Mouse (Mus musculus) hindbrain, embryonic 13.5 days (tissue): ENCODE data around the gene Prss53. TPM values are rescaled to one million over a fixed set of nuclear protein-coding genes. Genes with fewer than 3 reads are reported as not detected.

Source experiments
- ATAC-seq: fragments of 200-750 bp; cut with Nextera tagmentation; 2 replicates; pipeline ENCODE4 v1.8.0; 2017; ENCODE audit warnings: moderate TSS enrichment; ENCODE audit not compliant: low FRiP score
- H3K27ac ChIP-seq: fragments of 300-500 bp; sonication (generic); 2 replicates; pipeline ENCODE4 v1.5.1; 2015; ENCODE audit warnings: inconsistent platforms, mild to moderate bottlenecking, moderate library complexity
- H3K27me3 ChIP-seq: fragments of 300-500 bp; sonication (generic); 2 replicates; pipeline ENCODE4 v1.6.1; 2015; ENCODE audit warnings: mild to moderate bottlenecking, inconsistent platforms
- H3K36me3 ChIP-seq: fragments of 300-500 bp; sonication (generic); 2 replicates; pipeline ENCODE4 v1.6.1; 2015; ENCODE audit warnings: mild to moderate bottlenecking, inconsistent platforms
- H3K4me1 ChIP-seq: fragments of 300-500 bp; sonication (generic); replicated peaks from 2 replicates; pipeline ENCODE4 v1.6.1; 2015; ENCODE audit warnings: inconsistent platforms
- H3K4me2 ChIP-seq: fragments of 300-500 bp; sonication (generic); 2 replicates; pipeline ENCODE4 v1.6.1; 2015; ENCODE audit warnings: inconsistent platforms, mild to moderate bottlenecking, moderate library complexity
- H3K4me3 ChIP-seq: fragments of 300-500 bp; sonication (generic); 2 replicates; pipeline ENCODE4 v1.5.1; 2015; ENCODE audit warnings: mild to moderate bottlenecking, inconsistent platforms
- H3K9ac ChIP-seq: fragments of 300-500 bp; sonication (generic); 2 replicates; pipeline ENCODE4 v1.6.1; 2015; ENCODE audit warnings: mild to moderate bottlenecking, inconsistent platforms
- H3K9me3 ChIP-seq: fragments of 300-500 bp; sonication (generic); 2 replicates; pipeline ENCODE4 v1.6.1; 2016; ENCODE audit warnings: inconsistent platforms
- WGBS: fragments of 180-500 bp; shearing (Covaris S2); methylation state at CpG from one replicate; pipeline ENCODE4 v1.1.7; 2015; 5-methylcytosine and 5-hydroxymethylcytosine counted together
- polyA plus RNA-seq: library from polyadenylated mRNA; unstranded; fragments of >200 nt; fragmentation: Nextera tagmentation; extraction: Ambion mirVana; gene quantifications from 2 replicates; pipeline ENCODE4 v1.2.1, GENCODE M21; 2015

Prss53 gene
- polyA plus RNA-seq = 0.58 and 0.82 TPM in 2 replicates

DNA sequence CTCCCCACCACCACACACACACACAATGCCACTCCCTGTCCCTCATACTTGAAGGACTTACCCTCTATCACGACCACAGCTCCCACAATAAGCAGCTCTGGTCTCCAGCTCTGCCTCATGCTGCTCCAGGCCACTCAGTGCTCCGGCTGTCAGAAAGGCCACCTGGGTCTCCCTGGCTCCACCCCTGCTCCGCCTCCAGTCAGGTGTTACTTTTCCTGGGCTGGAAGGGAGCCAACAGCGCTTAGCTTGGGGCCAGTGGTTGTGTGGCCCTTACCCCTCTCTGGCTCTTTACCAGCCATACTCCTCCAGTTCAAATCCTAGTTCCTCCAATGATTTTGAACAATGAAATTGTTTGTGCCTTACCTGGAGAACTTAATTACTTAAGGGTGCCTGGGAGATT is at the start of gene Prss53:
TSS of gene Prss53 (minus strand) at position 173 of the 400 bp plus-strand sequence.
- Histone ChIP-seq H3K9ac (0 out of 2 replicates have a peak within 1 kb of the TSS, but pooled peaks have one; percentile 8), H3K4me1 (peaks cover 14% of the 10 kb centered on the region), H3K36me3 (peaks cover 64% of the 10 kb centered on the region)

GRCm38 (mm10) chr7:127936216-127936884 is 45.6 kb upstream of the Prss53 start:
- Histone ChIP-seq H3K4me3 (peak overlapping the region; percentile 74), H3K9ac (peak overlapping the region; percentile 84), H3K36me3 (no peaks in the 10 kb centered on the region), H3K27me3 (peaks cover 9% of the 10 kb centered on the region; the same call in 1 of the 2 replicates), H3K4me1 (peaks cover 19% of the 10 kb centered on the region), H3K27ac (peak overlapping the region; percentile 83), H3K4me2 (peak overlapping the region; percentile 80), H3K9me3 (no peaks in the 10 kb centered on the region)
- WGBS = 57% methylated on average over 18 of the region's 18 CpGs
- ATAC-seq = peak; percentile 8; the same call in 1 of the 2 replicates

More for the DNA sequence above, at the start of gene Prss53:
- no peaks in the 10 kb centered on the region for H3K9me3 ChIP-seq
- no peak within 1 kb of the TSS for H3K27ac ChIP-seq
- no peak for ATAC-seq
- no peak within 1 kb of the TSS for H3K4me2 ChIP-seq
- 39% methylated on average over 4 of the region's 4 CpGs for WGBS
- no peaks in the 10 kb centered on the region for H3K27me3 ChIP-seq
- no peak within 1 kb of the TSS for H3K4me3 ChIP-seq

DNA sequence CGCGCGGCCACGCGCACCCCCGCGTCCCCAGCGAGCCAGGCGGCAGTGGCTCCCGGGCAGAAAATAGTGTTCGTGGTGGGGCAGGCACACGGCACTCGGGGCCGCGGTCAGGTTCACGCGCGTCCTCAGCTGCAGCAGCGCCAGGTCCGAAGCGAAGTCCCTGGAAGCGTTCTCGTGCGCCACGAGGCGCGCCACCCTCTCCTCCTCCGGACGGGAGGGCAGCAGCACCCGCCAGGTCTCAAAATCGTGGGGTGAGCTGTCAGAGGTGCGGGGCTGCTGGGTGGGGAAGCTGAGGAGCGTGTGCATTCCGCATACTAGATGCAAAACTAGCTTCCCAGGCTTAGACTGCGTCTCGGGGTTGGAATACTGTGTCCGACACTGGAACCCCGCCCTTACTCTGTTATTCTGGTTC is 45.0 kb upstream of the Prss53 start:
- Histone ChIP-seq H3K27ac (peak overlapping the region; percentile 83), H3K4me3 (peak overlapping the region; percentile 74), H3K9me3 (no peaks in the 10 kb centered on the region), H3K4me1 (peaks cover 19% of the 10 kb centered on the region), H3K36me3 (no peaks in the 10 kb centered on the region), H3K9ac (peak overlapping the region; percentile 84), H3K27me3 (peaks cover 12% of the 10 kb centered on the region), H3K4me2 (peak overlapping the region; percentile 80)
- ATAC-seq = peak; percentile 76
- under 1% methylated on average over 35 of the region's 38 CpGs for WGBS

DNA sequence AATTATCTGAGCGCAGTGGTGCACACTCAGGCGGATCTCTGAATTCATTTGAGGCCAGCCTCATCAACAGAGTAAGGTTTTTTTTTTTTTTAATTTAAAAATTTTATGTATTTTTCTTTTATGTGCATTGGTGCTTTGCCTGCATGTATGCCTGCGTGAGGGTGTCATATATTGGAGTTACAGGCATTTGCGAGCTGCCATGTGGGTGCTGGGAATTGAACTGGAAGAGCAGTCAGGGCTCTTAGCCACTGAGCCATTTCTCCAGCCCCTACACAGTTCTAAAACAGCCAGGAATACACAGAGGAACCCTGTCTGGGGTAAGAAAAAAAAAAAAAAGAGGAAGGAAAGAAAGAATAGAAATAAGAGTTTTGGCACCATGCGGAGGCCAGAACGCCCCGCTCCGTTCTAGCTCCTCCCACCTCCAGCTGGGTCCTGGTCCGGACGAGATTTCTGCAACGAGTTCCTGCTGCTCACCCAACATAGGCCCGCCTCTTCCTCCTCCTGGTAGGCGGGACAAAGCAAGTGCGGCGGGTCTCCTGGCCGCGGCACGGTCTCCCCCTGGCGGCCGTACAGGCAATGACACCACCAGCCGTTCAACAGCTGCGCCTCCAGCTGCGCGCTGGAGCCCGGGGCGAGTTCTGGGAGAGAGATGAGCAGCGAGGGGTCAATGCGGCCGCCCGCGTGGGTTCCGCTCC is 44.4 kb upstream of the Prss53 start:
- Histone ChIP-seq H3K4me3 (peak overlapping the region; percentile 74), H3K4me1 (peaks cover 19% of the 10 kb centered on the region), H3K9ac (peak overlapping the region; percentile 84), H3K36me3 (no peaks in the 10 kb centered on the region), H3K27ac (peak overlapping the region; percentile 83), H3K27me3 (peaks cover 18% of the 10 kb centered on the region), H3K9me3 (no peaks in the 10 kb centered on the region), H3K4me2 (peak overlapping the region; percentile 80)
- WGBS = 6% methylated on average over 31 of the region's 32 CpGs
- ATAC-seq = peak; percentile 96

- Histone ChIP-seq H3K4me2 (peak overlapping the region; percentile 80; the same call in 1 of the 2 replicates), H3K27me3 (peaks cover 29% of the 10 kb centered on the region), H3K4me3 (no peak overlapping the region), H3K9ac (0 out of 2 replicates have a peak overlapping the region, but pooled peaks have one; percentile 10), H3K27ac (no peak overlapping the region), H3K9me3 (no peaks in the 10 kb centered on the region), H3K4me1 (peaks cover 25% of the 10 kb centered on the region), H3K36me3 (no peaks in the 10 kb centered on the region)
- no peak for ATAC-seq
- 88% methylated on average over 5 of the region's 5 CpGs for WGBS
These were observed 43.3 kb upstream of the Prss53 start for GRCm38 (mm10) chr7:127934075-127934474.

DNA sequence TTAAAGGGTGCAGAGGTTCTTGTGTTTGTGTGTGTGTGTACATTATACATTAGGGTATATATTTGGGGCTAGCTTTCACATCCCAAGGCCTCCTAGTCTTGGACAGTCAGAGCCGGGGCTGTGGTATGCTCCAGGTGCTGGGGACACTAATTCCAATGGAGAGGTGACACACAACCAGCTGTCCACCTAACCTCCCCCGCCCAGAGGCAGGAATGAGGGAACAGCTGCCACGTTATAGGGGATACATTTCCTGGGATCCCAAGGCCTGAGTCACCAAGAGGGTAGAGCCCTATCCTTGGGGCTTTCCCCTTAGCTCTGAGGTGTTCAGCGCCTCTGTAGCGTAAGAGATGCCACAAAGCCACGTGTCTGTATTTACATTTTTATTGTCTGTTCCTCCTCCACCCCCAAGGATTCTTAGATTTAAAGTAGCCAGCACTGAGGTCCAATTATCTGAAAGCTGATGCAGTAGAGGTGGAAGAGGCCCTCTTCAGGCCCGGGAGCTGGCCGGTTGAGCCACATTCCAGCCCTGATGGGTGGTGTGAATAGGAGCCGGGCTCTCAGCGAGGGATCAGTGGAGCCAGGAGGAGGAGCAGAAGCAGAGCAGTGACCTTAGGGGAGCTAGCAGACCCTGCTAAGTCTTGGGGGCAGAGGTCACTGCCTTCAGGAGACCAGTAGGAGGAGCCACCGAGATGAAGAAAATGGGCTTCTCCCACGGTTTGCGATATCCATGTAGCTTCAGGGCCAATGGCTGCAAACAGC is 41.7 kb upstream of the Prss53 start:
- peaks cover 25% of the 10 kb centered on the region for H3K4me1 ChIP-seq
- WGBS = 19% methylated on average over 13 of the region's 13 CpGs
- H3K4me3 ChIP-seq = no peak overlapping the region
- H3K27ac ChIP-seq = no peak overlapping the region
- no peak overlapping the region for H3K4me2 ChIP-seq
- H3K27me3 ChIP-seq = peaks cover 45% of the 10 kb centered on the region
- 0 out of 2 replicates have a peak overlapping the region, but pooled peaks have one; percentile 39 for H3K9ac ChIP-seq
- ATAC-seq = no peak
- peaks cover 2% of the 10 kb centered on the region; the same call in 1 of the 2 replicates for H3K36me3 ChIP-seq
- H3K9me3 ChIP-seq = no peaks in the 10 kb centered on the region

DNA sequence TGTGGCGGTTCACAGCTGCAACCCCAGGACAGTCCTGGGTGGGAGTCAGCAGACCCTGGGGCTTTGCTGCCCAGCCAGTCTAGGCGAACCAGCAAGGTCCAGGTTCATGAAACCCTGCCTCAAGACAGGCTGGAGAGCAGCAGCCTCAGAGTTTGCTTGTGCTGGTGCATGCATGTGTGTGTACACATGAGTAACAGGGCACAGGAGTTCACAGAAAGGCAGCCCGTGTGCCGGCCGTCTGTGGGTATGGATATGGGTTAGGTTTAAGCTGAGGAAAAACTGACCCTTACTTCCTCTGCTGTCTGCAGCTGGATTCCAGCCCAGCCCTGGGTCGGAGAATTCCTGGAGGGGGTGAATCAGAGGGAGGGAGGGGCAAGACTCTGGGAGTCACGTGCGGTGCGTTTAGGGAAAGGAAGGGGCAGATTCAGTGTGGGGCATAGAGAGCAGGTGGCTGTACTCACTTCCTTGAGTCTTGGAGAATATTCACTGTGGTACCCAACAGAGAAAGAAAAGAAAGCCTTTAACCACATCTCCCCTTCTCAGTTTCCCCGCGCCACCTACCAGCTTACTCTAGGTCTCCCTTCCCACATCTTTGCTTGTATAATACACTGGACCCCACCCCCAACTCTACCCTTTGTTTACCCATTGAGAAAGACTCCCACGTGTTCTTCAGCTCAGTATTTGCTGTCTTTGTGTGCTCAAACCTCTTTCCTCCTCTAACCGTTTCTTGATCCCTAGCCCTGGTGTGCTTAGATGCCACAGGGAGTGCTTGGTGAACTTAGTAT is 40.8 kb upstream of the Prss53 start:
- Histone ChIP-seq H3K4me3 (no peak overlapping the region), H3K27me3 (peaks cover 50% of the 10 kb centered on the region), H3K27ac (no peak overlapping the region), H3K36me3 (peaks cover 10% of the 10 kb centered on the region), H3K9ac (peak overlapping the region; percentile 39; the same call in 1 of the 2 replicates), H3K4me2 (no peak overlapping the region), H3K4me1 (peaks cover 24% of the 10 kb centered on the region), H3K9me3 (no peaks in the 10 kb centered on the region)
- ATAC-seq = no peak
- WGBS = 43% methylated on average over 13 of the region's 13 CpGs

GRCm38 (mm10) chr7:127930636-127931035 is 39.9 kb upstream of the Prss53 start:
- Histone ChIP-seq H3K36me3 (peaks cover 19% of the 10 kb centered on the region), H3K9me3 (no peaks in the 10 kb centered on the region), H3K27me3 (peaks cover 50% of the 10 kb centered on the region), H3K4me3 (no peak overlapping the region), H3K27ac (no peak overlapping the region), H3K4me2 (no peak overlapping the region), H3K4me1 (peaks cover 17% of the 10 kb centered on the region), H3K9ac (no peak overlapping the region)
- no peak for ATAC-seq
- whole genome bisulfite sequencing = 79% methylated on average over 5 of the region's 5 CpGs

DNA sequence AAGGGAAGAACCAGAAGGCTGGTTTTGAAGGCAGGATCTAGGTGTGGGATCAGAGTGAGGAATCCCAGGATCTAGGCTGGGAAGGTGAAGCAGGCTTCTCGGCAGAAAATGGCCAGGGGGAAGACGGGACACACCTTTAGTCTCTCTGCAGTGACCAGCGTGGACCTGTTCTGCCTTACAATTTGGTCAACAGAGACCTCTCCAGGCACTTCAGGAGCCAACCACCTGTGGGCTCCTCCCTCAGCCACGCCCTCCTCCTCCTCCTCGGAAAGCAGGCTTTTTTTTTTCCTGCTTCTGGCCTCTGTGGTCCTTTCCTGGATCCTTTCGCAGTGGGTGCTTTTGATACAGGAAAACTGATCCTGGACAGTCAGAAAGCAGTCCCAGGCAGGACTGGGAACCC is 39.2 kb upstream of the Prss53 start, which contains the start of gene Prss8:
TSS of gene Prss8 (minus strand) at position 182 of the 400 bp plus-strand sequence.
- H3K4me2 ChIP-seq = 0 out of 2 replicates have a peak within 1 kb of the TSS, but pooled peaks have one; percentile 13
- 0 out of 2 replicates have a peak within 1 kb of the TSS, but pooled peaks have one; percentile 9 for H3K4me3 ChIP-seq
- ATAC-seq = no peak
- peaks cover 16% of the 10 kb centered on the region for H3K4me1 ChIP-seq
- no peaks in the 10 kb centered on the region for H3K9me3 ChIP-seq
- no peak within 1 kb of the TSS for H3K27ac ChIP-seq
- peaks cover 27% of the 10 kb centered on the region for H3K36me3 ChIP-seq
- H3K9ac ChIP-seq = peak within 1 kb of the TSS; percentile 51; the same call in 1 of the 2 replicates
- H3K27me3 ChIP-seq = peaks cover 50% of the 10 kb centered on the region
- WGBS = 7% methylated on average over 6 of the region's 6 CpGs

GRCm38 (mm10) chr7:127928596-127928995 is 37.8 kb upstream of the Prss53 start:
- no peak overlapping the region for H3K4me3 ChIP-seq
- no peak overlapping the region for H3K27ac ChIP-seq
- H3K4me1 ChIP-seq = peaks cover 6% of the 10 kb centered on the region
- H3K27me3 ChIP-seq = peaks cover 50% of the 10 kb centered on the region
- ATAC-seq = no peak
- no peak overlapping the region for H3K9ac ChIP-seq
- 52% methylated on average over 5 of the region's 5 CpGs for WGBS
- H3K36me3 ChIP-seq = peaks cover 40% of the 10 kb centered on the region
- H3K4me2 ChIP-seq = no peak overlapping the region
- H3K9me3 ChIP-seq = no peaks in the 10 kb centered on the region

- no peak for ATAC-seq
- H3K4me1 ChIP-seq = peaks cover 6% of the 10 kb centered on the region
- peaks cover 50% of the 10 kb centered on the region for H3K27me3 ChIP-seq
- peaks cover 49% of the 10 kb centered on the region for H3K36me3 ChIP-seq
- no peak overlapping the region for H3K4me2 ChIP-seq
- no peak overlapping the region for H3K9ac ChIP-seq
- no peak overlapping the region for H3K27ac ChIP-seq
- no peak overlapping the region for H3K4me3 ChIP-seq
- H3K9me3 ChIP-seq = no peaks in the 10 kb centered on the region
- WGBS = 79% methylated on average over 11 of the region's 11 CpGs
These were observed 37.0 kb upstream of the Prss53 start for GRCm38 (mm10) chr7:127927726-127928125.
